Mouse (Mus musculus) spleen, embryonic (tissue): ENCODE measurements around the gene Lrrc32.

ENCODE experiments used
- CTCF ChIA-PET: fragments of 350-600 bp; sonication (Branson Sonifier 250); formaldehyde crosslinking; loops from one replicate; lab custom pipeline; 2022; lab: Charles Lee

The Lrrc32 gene

GRCm38 (mm10) chr7:98489131-98489530 lies at the start of gene Lrrc32:
Gene Lrrc32, plus strand, starts transcription at chr7:98489283.
- CTCF ChIA-PET: interaction anchor here (0.5 to 0.6 kb wide), 2 partner anchors 22 to 48 kb away, joined by 3 to 4 read pairs; no protein-coding TSS in a partner anchor

DNA sequence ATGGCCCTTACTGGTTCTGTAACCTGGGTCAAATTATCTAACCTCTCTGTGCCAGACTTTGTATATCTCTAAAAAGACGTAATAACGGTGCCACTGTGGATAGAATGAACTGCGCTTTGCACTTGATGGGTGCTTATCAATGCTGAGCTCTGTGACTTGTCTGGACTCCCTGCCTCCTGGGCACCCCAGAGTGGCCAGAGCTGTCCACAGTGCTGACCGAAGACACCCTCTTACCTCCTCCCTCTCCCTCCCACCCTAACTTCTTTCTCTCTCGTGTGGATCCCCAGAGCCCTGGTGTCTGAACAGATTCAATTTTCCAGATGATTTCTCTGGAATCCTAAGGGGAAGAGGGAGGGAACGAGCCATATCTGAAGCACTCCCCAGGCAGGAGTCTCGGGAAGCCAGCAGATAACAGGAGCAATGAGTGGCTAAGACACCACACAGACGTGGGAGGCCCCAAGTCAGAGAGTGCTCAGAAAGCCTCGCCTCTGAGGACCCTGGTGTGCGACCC lies 49.1 kb upstream of the Lrrc32 start, which contains the start of gene Gucy2d:
TSS of gene Gucy2d (plus strand) at position 461 of the 511 bp plus-strand sequence.
- CTCF ChIA-PET: no interaction called here

GRCm38 (mm10) chr7:98446873-98447272 lies 42.2 kb upstream of the Lrrc32 start:
- CTCF ChIA-PET: no interaction called here

GRCm38 (mm10) chr7:98447585-98448308 lies 41.3 kb upstream of the Lrrc32 start:
- CTCF ChIA-PET: no interaction called here

- CTCF ChIA-PET: no interaction called here
Measured at GRCm38 (mm10) chr7:98448309-98448630, 40.8 kb upstream of the Lrrc32 start.

DNA sequence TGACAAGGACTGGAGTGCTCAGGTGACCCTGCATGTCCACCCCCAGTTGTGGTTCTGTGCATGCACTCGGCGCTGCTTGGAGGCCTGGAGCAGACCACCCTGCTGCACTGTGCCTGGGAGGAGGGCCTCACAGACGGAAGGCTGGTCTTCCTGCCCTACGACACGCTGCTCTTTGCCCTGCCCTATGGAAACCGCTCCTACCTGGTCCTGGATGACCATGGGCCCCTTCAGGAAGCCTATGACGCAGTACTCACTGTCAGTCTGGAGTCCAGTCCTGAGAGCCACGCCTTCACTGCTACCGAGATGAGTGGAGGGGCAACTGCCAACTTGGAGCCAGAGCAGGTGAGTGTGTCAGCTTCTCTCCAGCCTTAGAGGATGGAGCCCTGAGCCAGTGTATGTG lies 39.4 kb upstream of the Lrrc32 start:
- CTCF ChIA-PET: no interaction called here

- CTCF ChIA-PET: no interaction called here
Measured at GRCm38 (mm10) chr7:98454397-98455120, 34.5 kb upstream of the Lrrc32 start.

GRCm38 (mm10) chr7:98460319-98460718 lies 28.8 kb upstream of the Lrrc32 start:
- CTCF ChIA-PET: no interaction called here

- CTCF ChIA-PET: no interaction called here
Measured at GRCm38 (mm10) chr7:98469089-98469488, 20.0 kb upstream of the Lrrc32 start.

DNA sequence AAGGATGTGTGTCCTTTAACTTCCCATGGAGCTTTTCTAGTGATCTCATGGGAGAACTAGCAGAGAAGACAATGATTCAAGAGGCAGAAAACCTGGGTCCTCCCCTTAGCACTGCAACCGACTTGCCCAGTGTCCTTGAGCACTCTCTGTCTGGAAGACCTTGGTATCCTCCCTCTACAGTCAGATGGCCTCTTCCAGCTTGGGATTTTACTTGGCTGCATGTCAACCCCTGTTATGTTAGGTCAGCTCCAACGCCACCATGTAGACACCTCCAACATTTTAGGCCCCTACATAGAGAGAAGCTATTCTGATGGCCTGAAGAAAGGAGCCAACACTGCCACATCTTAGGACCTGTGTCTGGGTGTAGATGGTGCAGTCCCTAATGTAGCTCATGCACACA lies 16.6 kb upstream of the Lrrc32 start:
- CTCF ChIA-PET: no interaction called here

GRCm38 (mm10) chr7:98474558-98474957 lies 14.5 kb upstream of the Lrrc32 start:
- CTCF ChIA-PET: no interaction called here

DNA sequence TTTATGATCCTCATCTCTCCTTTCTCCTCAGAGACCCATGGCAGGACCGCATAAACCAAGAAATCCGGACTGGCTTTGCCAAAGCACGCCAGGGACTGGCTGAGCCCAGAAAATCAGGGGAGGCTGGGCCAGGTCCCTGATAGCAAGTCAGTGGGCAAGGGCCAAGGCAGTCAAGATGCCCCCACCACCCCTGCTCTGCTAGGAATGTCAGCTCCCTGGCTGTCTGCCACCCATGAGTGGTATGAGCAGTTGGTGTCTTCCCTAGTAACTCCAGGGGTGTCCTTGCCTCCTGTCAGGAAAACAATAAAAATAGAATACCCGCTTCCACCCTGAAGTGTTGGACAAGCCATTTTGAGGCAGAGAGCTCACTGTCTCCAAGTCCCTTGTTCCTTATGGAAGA lies 11.9 kb upstream of the Lrrc32 start:
- CTCF ChIA-PET: no interaction called here

DNA sequence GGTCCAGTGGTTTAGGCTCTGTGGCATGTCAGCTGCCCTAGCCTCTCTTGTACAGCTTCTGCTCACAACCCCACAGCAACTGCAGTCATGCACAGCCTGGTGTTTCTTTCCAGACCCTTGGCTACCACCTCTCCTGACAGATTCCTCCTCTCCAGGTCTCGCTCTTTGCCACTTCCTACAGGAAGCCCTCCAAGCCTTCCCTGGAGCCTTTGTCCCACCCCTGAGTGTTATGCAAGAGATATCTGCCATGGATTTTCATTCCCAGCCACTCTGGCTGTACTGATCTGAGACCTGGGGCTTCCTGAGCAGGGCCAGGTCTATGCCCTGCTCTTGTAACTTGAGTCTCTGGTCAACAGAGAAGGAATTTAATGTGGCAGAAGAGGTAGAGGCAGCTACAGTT lies 8.6 kb upstream of the Lrrc32 start:
- CTCF ChIA-PET: interaction anchor here (0.6 kb wide), 1 partner anchor 82 kb away, joined by 3 read pairs; no protein-coding TSS in a partner anchor

DNA sequence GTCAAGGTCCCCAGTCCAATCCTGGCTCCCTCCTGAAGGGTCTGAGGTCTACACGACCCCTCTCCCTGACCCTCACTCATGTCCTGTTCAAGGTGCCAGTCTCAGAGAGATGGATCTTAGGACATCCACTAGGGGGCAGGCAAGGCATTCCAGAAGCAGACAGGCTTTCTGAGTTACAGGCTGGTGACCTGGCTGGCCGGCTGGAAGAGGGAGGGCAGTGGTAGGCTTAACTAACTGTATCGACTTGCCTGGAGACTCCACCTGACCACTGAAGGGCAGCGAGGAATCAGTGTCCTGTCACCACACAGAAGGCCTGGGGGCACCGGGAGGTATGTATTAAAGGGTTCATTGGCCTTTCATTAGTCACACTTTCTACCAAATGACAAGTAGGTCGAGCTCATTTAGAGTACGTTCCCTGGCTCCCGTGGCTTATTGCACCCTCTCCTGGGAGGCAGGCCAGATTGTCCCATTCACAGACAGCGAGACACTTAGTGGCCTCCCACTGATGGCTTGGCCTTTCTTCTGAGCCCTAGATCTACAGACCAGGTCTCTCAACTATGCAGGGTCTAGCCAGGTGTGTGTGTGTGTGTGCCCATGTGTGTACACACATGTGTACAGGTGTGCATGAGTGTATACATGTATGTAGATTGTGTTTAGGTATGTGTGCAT lies 7.9 kb upstream of the Lrrc32 start:
- CTCF ChIA-PET: interaction anchor here (1.0 to 1.4 kb wide), 2 partner anchors 11 to 108 kb away, joined by 3 read pairs; no protein-coding TSS in a partner anchor

DNA sequence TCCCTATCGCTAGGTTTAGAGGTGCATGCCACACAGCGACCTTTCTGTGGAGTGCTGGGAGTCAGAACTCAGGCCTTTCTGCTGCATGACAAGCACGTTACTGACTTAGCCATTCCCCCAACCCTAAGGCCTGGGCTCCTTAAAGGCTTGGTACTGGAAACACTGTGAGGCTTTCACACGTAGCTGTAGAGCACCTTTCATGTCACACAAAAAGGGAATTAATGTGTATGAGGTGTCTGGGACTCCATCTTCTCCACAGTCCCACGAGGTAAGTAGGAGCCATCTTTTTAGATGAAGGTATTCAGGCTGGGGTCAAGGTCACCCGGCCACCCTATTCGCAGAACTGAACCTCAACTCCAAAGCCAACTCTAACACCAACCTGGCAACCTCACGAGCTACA lies 7.2 kb upstream of the Lrrc32 start:
- CTCF ChIA-PET: interaction anchor here (1.0 to 1.4 kb wide), 2 partner anchors 11 to 107 kb away, joined by 3 read pairs; no protein-coding TSS in a partner anchor

DNA sequence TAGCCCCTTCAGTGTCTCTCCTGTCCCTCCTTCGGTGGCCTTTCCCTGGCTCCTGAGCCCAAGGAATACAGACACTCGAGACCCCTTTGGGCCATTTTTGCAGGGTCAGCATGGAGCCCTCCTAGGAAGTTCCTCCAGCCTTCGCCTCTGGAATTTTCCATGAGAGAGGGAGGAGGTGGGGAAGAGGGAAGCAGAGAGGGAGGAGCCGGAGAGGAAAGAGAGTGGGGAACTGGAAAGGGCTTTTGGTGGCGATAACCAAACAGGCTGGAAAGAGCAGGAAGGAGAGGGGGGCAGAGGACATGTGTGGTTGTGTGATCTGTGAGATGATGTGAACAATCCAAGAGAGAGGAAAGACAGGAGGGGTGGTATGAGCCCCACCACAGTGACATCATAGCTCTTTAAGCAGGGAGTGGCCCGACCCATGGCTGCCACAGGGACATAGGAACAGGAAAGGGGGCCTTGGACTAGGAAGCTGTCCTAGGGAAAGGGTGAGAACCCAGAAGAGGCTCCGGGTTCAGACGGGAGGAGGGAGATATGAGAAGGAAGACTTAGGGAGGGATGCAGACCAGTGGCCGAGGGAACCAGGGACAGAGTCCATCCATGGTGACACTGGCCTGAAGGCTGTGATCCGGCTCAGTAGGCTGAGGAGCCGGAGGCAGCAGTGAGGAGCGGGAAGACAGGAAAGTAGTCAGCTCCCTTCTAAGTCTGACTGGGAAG lies 6.4 kb upstream of the Lrrc32 start:
- CTCF ChIA-PET: no interaction called here

DNA sequence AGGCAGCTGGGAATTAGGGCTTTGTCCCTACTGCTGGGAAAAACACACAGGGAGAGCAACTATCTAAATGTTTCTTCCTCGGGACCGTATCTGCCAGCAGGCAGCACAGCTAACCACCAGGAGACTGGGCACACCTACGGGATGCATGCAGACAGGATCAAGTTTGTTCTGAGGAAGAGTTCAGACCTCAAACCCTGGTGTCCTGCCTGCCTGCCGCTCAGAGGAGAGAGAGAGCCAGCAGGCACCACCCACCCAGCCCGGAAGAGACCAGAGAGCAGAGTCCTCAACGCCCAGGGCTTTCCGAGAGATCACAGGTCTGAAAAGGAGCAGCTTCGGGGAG lies 5.8 kb upstream of the Lrrc32 start:
- CTCF ChIA-PET: no interaction called here

DNA sequence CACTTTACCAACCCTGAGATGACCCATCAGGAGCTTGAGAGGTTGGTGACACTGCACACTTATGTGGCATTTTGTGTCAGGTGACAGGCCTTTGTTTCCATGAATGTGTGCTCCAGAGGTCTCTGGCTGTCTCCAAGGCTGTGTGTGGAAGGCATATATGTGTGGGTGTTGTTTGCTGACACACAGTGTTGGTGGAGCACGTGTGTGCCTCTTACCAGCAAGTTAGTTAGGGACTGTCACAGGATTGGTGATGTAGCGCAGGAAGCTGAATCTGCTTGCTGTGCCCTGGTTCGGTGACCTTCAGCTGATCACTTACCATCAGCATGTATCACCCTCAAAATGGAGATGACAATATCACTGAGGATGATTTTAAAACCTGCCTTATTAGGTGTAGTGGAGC lies 4.2 kb upstream of the Lrrc32 start:
- CTCF ChIA-PET: interaction anchor here (0.6 kb wide), 1 partner anchor 44 kb away, joined by 6 read pairs; no protein-coding TSS in a partner anchor

- CTCF ChIA-PET: interaction anchor here (0.6 kb wide), 1 partner anchor 43 kb away, joined by 6 read pairs; no protein-coding TSS in a partner anchor
Measured at GRCm38 (mm10) chr7:98485508-98485907, 3.6 kb upstream of the Lrrc32 start.

DNA sequence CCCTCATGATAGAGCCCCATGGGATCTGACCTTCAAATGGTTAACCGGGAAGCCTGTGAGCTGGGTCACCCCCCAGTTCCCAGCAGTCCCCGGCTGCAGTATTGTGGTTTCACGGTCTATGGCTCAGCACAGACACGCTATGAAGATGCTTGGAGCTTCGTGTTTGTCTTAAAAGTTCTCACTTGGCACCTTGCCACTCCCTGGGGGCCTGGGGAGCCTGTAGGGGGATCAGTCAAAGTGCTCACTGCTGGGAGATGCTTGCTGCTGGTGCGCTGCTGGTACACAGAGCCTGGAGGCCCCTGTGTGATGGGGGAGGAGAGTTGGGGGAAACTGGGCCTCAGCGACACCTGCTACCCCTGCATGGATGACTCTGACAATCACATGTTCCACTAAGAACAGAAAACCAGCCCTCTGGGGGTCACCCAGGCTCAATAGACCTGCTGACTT lies 2.6 kb upstream of the Lrrc32 start:
- CTCF ChIA-PET: no interaction called here
